Mouse (Mus musculus) gonadal fat pad, adult 2 months (tissue): ENCODE measurements around the gene Stag3. TPM values are rescaled to one million over a fixed set of nuclear protein-coding genes. Genes with fewer than 3 reads are reported as not detected.

Source experiments
- DNase-seq: peaks from one replicate; pipeline ENCODE4 v3.0.0-alpha.2; 2012; ENCODE audit warnings: low read depth
- polyA plus RNA-seq: library from polyadenylated mRNA; depleted of rRNA; stranded (reverse); fragments of >200 nt; gene quantifications from 2 replicates; pipeline ENCODE4 v1.2.3, GENCODE M21; 2012; rRNA removed

The Stag3 gene
- 3.3 and 5.1 TPM in 2 replicates for polyA plus RNA-seq

GRCm38 (mm10) chr5:138279585-138280424 is at the start of gene Stag3, which contains the start of the genes Gm43720 and Gpc2:
Gene Stag3 (plus strand): TSS chr5:138280240.
Gene Gm43720 (minus strand): TSS chr5:138279958.
Gene Gpc2 (minus strand): TSS chr5:138280005.
- peak; percentile 70 for DNase-seq

DNA sequence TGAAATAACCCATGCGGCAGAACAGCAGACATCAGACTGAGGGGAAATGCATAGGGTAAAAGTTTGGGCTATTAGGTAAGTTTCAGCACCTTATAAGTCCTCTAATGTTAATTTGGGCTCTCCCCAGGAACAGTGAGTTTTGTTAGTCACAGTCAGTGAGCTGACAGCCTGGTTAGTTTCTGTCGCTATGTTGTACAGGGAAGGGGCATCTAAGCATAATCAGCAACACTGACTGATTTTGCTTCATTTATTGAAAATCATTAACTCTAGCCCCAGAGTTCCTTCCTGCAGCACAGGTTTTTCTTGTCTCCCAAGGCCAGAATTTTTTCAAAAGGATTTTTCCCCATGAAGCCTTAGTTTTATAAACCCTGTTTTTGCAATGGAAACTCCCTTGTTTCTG is 46.3 kb upstream of the Stag3 start:
- no peak for DNase-seq

GRCm38 (mm10) chr5:138234224-138234623 is 45.8 kb upstream of the Stag3 start:
- DNase-seq: no peak

DNA sequence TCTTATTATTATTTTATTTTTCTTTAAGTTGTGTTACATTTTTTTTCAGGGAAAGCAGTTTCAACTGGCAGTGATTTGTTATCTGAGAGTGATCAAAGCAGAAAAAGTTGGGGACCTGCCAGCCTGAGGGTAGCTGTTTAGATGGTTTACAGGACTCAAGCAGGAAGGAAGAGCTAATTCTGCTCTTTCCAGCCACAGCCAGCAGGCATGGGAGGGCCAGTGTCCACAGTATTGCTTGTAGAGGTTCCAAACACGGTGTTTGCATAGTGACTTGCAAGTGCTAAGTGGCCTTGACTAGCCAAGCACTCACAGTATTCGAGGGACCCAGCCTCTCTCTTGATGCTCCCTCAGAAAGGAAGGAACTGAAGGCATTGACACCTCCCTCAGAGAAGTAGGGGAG is 38.5 kb upstream of the Stag3 start:
- no peak for DNase-seq

GRCm38 (mm10) chr5:138251144-138251543 is 28.9 kb upstream of the Stag3 start:
- no peak for DNase-seq

- no peak for DNase-seq
These were observed 27.0 kb upstream of the Stag3 start for GRCm38 (mm10) chr5:138253061-138253460.

- peak; percentile 90 for DNase-seq
These were observed 24.5 kb upstream of the Stag3 start, which contains the start of gene Lamtor4 for GRCm38 (mm10) chr5:138255353-138256093. Gene Lamtor4 (plus strand): TSS chr5:138255482.

- DNase-seq: no peak
These were observed 24.0 kb upstream of the Stag3 start for GRCm38 (mm10) chr5:138256094-138256467.

GRCm38 (mm10) chr5:138256966-138257584 is 23.0 kb upstream of the Stag3 start:
- DNase-seq: no peak

DNA sequence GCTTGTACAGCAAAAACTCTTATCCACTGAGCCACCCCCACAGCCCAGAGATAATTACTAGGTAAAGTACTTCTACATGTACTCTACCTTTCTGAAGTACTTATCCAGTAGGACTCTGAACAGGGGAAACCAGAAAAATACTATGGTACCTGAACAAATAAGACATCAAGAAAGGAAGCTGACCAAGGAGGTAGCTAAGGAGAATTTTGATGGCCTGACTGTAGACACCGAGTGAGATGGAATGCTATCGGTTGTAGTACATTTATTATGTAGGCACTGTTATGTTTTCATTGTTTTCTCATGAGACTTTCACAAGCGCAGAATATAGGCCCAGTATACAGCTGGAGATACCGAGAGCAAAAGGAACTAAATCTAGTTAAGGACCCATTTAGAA is 22.5 kb upstream of the Stag3 start:
- DNase-seq: no peak

DNA sequence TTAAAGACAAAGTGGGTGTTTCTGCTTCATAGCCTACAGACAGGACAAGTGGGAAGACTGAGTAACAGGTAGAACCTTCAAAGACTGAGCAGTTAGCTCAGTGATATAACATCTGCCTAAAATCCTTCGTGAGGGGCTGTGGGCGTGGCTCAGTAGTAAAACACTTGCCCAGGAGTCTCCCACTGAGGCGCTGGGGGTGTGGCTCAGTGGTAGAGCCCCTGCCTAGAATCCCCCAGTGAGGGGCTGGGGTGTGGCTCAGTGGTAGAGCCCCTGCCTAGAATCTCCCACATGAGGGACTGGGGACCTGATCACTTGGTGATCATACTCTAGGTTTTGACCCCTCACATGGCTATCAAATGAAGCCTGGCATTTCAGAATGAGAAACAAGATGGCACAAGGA is 22.0 kb upstream of the Stag3 start:
- DNase-seq: no peak

- DNase-seq: no peak
These were observed 21.5 kb upstream of the Stag3 start for GRCm38 (mm10) chr5:138258542-138258941.

GRCm38 (mm10) chr5:138258993-138259392 is 21.0 kb upstream of the Stag3 start:
- DNase-seq: no peak

DNA sequence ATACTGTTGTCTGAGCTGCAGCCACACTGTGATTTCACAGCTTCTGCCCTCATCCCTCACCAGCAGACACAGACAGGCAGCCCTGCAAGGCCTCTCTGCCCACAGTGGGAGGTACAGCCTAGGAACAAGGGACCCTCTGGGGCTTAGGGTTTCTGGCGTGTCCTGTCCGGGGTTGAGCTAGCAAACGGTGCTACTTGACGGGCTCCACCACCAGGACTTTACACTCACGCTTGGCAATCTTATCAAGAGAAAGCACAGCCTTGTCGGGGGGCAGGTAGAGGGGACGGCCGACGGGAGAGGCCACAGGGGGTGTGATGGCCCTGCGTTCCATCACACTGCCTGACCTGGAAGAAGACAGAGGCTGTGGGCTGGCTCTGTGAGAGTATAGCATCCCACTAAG is 20.0 kb upstream of the Stag3 start:
- no peak for DNase-seq

DNA sequence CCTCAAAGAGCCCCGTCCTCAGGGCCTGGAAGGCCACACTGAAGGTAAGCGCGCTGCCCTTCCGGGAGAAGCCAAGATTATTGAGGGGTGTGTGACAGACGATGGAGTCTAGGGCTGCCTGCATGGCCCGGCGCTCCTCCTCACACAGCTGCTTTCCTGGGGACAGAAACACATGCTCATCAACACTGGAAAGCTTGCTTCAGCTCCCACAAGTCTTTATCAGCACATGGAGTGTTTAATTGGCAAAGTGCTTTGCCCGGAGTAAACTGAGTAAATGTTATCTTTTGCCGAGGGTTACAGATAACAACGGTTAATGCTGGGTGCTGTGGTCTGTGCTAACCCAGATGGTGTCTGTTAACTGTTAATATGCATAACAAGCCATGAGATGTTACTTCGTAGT is 19.2 kb upstream of the Stag3 start:
- no peak for DNase-seq

DNA sequence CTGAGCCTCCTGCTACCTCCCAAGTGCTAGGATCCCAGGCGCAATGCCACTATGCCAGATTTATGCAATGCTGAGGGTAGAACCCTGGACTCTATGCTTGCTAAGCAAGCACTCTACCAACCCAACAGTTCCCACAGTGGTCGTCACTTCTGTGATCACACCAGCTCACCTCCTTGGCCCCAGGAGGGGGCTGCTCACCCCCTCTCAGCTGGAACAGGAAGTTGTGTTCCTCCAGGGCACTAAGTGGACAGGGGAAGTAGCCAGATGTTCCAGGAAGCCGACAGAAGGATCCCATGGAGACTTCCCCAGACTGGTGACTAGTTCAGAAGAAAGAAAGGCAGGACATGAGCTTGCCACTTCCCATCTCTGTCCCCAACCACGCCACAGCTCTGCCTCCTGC is 18.0 kb upstream of the Stag3 start:
- DNase-seq: no peak

DNA sequence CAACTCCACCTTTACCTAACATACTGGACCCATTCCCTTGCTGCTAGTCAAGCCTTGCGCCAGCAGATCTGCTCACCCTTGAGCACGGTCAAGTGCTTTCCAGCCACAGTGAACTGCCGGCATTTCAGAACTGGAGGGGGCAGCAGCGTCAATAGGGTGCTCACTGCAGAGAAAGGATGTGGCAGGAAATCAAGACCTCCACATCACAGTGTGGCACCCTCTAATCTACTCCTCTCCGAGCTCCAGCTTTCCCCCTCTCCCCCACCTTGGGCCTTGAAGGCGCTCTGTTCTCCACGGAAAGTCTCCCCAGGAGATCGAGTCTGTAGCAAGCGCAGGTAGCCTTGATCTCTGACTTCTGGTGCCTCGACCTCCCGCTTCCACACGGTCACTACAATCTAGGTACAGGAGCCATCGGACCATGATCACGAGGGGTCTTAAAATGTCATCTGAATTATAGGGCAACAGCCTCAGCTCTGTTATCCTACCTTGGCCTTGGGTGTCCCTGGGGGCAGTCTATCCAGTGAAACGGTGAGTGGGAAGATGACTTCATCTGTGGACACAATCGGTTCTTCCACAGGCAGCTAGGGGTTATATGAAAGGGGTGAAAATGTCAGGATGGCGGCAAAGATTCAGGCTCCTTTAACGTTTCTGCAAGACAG is 17.3 kb upstream of the Stag3 start:
- no peak for DNase-seq

DNA sequence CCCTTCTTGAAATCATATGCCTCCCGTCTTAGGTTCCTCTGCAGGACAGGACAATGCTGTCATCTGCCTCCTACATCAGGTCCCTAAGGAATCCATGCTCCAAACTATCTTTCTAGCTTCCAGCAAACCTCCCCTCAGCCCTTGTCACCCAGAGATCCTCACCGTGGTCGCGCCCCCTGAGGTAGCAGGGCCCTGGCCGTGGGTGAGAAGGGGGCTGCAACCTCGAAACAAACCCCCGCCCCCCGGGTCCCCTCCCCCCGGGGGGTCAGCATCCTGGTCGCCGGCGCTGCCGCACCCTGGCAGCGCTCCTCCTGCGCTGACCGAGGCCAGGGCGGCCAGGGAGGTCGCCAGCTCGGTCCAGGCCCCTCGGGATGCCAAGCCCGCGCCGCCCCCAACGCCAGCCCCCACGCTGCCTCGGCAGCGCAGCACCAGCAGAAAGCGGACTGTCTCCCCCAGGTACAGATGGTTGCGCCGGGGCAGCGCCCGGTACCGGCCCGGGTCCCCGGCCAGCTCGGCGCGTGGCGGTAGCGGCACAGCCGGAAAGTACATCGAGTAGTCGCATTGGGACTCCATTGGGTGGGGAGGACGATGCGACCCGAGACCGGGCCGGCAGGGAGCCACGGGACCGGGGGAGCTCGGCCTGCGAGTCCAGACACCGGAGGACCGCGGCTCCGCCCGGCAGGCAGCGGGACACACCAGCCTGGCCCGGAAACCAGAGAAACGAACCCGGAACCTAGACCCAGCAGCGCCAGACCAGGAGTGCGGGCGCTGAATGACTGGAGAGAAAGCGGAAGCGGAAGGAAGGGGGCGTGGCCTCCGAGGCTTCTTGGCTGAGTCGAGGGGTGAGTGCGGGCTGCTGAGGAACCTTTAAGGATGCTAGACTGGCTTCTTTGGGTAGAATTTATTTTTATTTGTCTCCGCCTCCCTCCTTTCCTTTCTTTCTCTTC is 16.5 kb upstream of the Stag3 start, which contains the start of gene BC037034:
TSS of gene BC037034 (minus strand) at position 774 of the 947 bp plus-strand sequence.
- DNase-seq: peak; percentile 31

DNA sequence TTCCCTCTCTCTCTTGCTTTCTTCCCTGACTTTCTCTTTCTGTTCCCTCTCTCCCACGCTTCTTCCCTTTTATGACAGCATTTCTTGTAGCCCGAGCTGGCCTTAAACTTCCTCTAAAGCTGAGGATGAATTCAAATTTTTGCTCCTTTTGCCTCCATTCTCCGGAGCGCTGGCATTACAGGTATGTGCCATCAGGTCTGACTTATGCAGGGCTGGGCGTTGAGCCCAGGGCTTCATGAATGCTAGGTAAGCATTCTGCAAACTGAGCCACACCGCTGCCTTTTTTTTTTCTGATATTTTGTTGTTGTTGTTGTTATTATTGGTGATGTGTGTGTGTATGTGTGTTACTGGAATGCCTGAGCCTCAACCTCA is 15.8 kb upstream of the Stag3 start:
- no peak for DNase-seq

GRCm38 (mm10) chr5:138265712-138266111 is 14.3 kb upstream of the Stag3 start:
- no peak for DNase-seq

DNA sequence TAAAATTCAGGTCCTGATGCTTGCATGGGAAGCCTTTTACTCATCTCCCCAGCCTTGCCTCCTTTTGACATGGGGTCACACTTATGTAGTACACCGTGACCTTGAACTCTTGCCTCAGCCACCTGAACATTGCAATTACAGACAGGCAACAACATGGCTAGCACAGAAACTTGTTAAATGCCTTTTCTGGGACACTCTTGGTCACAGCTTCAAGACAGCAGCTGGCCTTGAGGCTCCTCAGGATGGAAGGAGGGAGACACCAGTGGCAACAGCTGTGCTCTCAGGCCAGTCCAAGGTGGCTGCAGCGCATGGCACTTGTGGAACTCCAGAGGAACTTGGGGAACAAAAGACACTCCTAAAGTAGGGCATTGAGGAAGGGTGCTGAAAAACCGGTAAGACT is 12.9 kb upstream of the Stag3 start:
- DNase-seq: no peak
